Mouse (Mus musculus) forebrain, embryonic 16.5 days (tissue): ENCODE data around the gene Ptprn2. TPM values are rescaled to one million over a fixed set of nuclear protein-coding genes. Genes with fewer than 3 reads are reported as not detected.

ENCODE experiments used
- ATAC-seq: fragments of 200-750 bp; cut with Nextera tagmentation; 2 replicates; pipeline ENCODE4 v1.8.0; 2017; ENCODE audit warnings: mild to moderate bottlenecking, moderate library complexity
- H3K27ac ChIP-seq: fragments of 300-500 bp; sonication (generic); 2 replicates; pipeline ENCODE4 v1.5.1; 2014; ENCODE audit warnings: low read length, control low read depth
- H3K27me3 ChIP-seq: fragments of 300-500 bp; sonication (generic); replicated peaks from 2 replicates; pipeline ENCODE4 v1.6.1; 2014; ENCODE audit warnings: low read length; ENCODE audit not compliant: control insufficient read depth, insufficient read depth
- H3K36me3 ChIP-seq: fragments of 300-500 bp; sonication (generic); 2 replicates; pipeline ENCODE4 v1.6.1; 2014; ENCODE audit not compliant: control insufficient read depth, insufficient read depth
- H3K4me1 ChIP-seq: fragments of 300-500 bp; sonication (generic); replicated peaks from 2 replicates; pipeline ENCODE4 v1.6.1; 2014; ENCODE audit warnings: low read length; ENCODE audit not compliant: control insufficient read depth, insufficient read depth
- H3K4me2 ChIP-seq: fragments of 300-500 bp; sonication (generic); 2 replicates; pipeline ENCODE4 v1.6.1; 2014; ENCODE audit warnings: mild to moderate bottlenecking, low read length, control low read depth
- H3K4me3 ChIP-seq: fragments of 300-500 bp; sonication (generic); replicated peaks from 2 replicates; pipeline ENCODE4 v1.5.1; 2014; ENCODE audit warnings: mild to moderate bottlenecking, low read length, control low read depth
- H3K9ac ChIP-seq: fragments of 300-500 bp; sonication (generic); replicated peaks from 2 replicates; pipeline ENCODE4 v1.6.1; 2014; ENCODE audit warnings: low read depth, low read length, control low read depth
- H3K9me3 ChIP-seq: fragments of 300-500 bp; sonication (generic); 2 replicates; pipeline ENCODE4 v1.6.1; 2016; ENCODE audit warnings: low read length; ENCODE audit not compliant: control insufficient read depth
- WGBS: fragments of 180-500 bp; shearing (Covaris S2); extraction: QIAGEN DNeasy Blood & Tissue Kit; methylation state at CpG from one replicate; pipeline ENCODE4 v1.1.7; 2014; 5-methylcytosine and 5-hydroxymethylcytosine counted together
- polyA plus RNA-seq: library from polyadenylated mRNA; unstranded; fragments of >200 nt; fragmentation: Nextera tagmentation; extraction: Ambion mirVana; gene quantifications from 2 replicates; pipeline ENCODE4 v1.2.1, GENCODE M21; 2015

The Ptprn2 gene
- polyA plus RNA-seq, 1 experiment from 2014 or later: 11.5 TPM

DNA sequence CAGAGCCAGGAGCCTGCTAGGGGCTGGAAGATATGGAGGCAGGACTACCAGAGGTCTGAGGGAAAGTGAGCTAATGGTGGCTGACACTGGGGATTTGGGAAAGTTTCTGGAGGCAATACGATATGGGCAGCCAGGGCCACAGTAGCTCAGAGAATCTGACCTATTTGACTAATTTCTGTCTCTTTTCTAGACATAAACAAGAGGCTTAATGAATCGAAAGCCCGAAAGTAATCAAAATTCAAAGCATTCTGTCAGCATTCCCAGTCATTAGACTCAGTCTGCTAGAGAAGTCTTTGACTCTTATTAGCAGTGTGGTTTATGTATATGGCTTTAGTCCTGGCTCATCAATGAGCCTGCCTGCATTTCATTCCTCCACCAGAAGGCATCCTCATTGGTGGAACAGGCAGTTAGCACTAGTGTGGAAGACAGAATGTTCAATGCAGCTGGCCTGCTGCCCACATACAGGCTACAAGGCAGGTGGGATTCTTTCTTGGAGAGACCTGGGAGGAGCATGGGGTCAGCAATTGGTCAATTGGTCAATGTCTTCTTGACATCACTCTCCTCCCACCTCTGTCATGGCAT, 353.2 kb downstream of the Ptprn2 start:
- peaks cover 10% of the 10 kb centered on the region for H3K4me1 ChIP-seq
- no peak for ATAC-seq
- H3K27me3 ChIP-seq: no peaks in the 10 kb centered on the region
- no peak overlapping the region for H3K4me2 ChIP-seq
- no peak overlapping the region for H3K27ac ChIP-seq
- WGBS: 62% methylated on average over 3 of the region's 3 CpGs
- H3K9ac ChIP-seq: no peak overlapping the region
- no peaks in the 10 kb centered on the region for H3K36me3 ChIP-seq
- no peaks in the 10 kb centered on the region for H3K9me3 ChIP-seq
- H3K4me3 ChIP-seq: no peak overlapping the region

DNA sequence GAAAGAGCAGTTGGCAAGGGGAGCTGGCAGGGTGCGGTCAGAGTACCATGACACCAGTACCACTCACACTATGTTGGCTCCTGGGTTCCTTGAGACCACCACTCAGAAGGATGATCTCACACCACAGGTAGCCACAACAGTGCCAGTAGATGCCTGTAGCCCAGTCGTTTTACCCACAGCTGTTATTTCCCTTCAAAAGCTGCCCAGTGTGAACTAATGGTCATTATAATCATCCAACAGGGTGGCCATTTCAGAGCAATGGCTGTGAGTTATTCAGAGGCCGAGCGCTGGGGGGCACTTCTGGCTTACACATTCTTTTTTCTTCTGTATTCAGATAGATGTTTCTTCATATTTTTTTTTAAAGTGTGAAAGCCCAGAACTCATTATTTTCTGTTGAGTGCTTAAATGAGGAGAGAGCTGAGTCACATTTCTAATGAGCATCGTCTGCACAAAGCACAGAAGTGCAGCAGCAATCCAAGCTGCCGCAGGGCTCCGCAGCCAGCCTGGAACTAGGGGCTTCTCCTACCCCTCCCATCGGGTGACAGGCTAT, 357.3 kb downstream of the Ptprn2 start:
- peak overlapping the region; percentile 41 for H3K27ac ChIP-seq

DNA sequence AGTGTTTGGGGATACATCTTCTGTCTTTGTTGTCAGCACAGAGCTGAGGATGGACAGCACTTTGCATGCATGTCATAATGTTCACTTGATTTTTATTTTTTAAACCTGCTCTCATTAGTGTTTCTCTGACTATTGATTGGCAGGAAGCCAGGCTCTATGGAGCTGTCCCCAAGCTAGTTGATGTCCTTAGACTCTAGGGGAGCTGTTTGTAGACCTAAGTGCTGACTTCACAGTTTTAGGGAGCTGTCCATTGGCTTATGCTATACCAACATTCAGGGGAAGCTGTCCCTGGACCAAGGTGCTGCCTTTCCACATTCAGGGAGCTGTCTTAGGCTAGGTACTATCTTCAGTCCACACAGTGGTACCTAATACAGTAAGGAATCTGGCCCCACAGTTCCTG, 360.7 kb downstream of the Ptprn2 start:
- H3K27ac ChIP-seq: no peak overlapping the region
- H3K9me3 ChIP-seq: no peaks in the 10 kb centered on the region
- no peak overlapping the region for H3K4me3 ChIP-seq
- no peaks in the 10 kb centered on the region for H3K27me3 ChIP-seq
- H3K4me1 ChIP-seq: peaks cover 10% of the 10 kb centered on the region
- H3K4me2 ChIP-seq: no peak overlapping the region
- no peak for ATAC-seq
- no peaks in the 10 kb centered on the region for H3K36me3 ChIP-seq
- H3K9ac ChIP-seq: no peak overlapping the region

More for the DNA sequence above, 357.3 kb downstream of the Ptprn2 start:
- H3K27me3 ChIP-seq: no peaks in the 10 kb centered on the region
- H3K36me3 ChIP-seq: no peaks in the 10 kb centered on the region
- peaks cover 10% of the 10 kb centered on the region for H3K4me1 ChIP-seq
- WGBS: 14% methylated on average over 8 of the region's 8 CpGs
- no peak overlapping the region for H3K4me3 ChIP-seq
- peak; percentile 92 for ATAC-seq
- H3K9ac ChIP-seq: no peak overlapping the region
- H3K4me2 ChIP-seq: no peak overlapping the region
- H3K9me3 ChIP-seq: no peaks in the 10 kb centered on the region

DNA sequence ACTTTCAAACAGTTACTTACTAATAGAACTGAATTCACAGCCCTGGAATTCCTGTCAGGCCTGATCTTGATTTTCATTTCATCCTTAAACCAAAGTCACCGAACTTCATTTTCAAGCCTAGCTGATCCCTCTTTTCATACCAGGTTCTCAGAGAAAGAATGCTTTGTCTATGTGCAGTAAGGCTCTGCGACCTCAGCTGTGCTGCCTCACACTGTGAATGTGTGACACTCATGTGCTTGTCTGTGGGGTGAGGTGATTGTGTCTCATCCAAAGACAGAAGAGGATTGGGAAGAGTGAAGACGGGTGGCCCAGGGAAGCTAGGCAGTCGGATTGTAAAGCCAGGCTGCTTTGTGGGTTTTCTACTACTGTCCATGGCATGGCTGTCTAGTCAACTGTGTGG, 361.5 kb downstream of the Ptprn2 start:
- Histone ChIP-seq H3K36me3 (no peaks in the 10 kb centered on the region), H3K4me1 (peaks cover 10% of the 10 kb centered on the region), H3K27ac (no peak overlapping the region), H3K4me3 (no peak overlapping the region), H3K4me2 (no peak overlapping the region), H3K27me3 (no peaks in the 10 kb centered on the region), H3K9ac (no peak overlapping the region), H3K9me3 (no peaks in the 10 kb centered on the region)
- no peak for ATAC-seq
- 37% methylated on average over 4 of the region's 4 CpGs for WGBS

DNA sequence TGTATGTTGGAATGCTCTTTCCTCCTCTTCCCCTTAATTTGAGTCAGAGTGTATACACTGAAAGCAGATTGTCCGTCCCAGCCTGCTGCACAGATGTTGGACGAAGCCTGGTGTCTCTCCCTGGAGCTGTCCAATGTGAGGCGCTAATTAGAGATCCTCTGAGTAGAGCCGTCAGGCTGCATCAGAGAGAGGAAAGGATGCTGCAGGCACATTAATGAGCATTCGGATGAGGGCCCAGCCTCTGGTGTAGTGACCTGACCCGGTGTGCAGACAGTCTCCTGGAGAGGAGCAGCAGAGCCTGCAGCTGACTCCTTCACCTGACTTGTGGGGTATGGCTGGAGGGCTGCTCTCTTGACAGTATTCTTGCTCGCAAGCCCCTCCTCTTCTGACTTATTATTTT, 370.8 kb downstream of the Ptprn2 start:
- H3K27me3 ChIP-seq: no peaks in the 10 kb centered on the region
- H3K36me3 ChIP-seq: no peaks in the 10 kb centered on the region
- no peak overlapping the region for H3K4me2 ChIP-seq
- no peak for ATAC-seq
- H3K4me3 ChIP-seq: no peak overlapping the region
- H3K9me3 ChIP-seq: no peaks in the 10 kb centered on the region
- 35% methylated on average over 7 of the region's 7 CpGs for WGBS
- H3K4me1 ChIP-seq: no peaks in the 10 kb centered on the region
- H3K27ac ChIP-seq: no peak overlapping the region
- no peak overlapping the region for H3K9ac ChIP-seq

DNA sequence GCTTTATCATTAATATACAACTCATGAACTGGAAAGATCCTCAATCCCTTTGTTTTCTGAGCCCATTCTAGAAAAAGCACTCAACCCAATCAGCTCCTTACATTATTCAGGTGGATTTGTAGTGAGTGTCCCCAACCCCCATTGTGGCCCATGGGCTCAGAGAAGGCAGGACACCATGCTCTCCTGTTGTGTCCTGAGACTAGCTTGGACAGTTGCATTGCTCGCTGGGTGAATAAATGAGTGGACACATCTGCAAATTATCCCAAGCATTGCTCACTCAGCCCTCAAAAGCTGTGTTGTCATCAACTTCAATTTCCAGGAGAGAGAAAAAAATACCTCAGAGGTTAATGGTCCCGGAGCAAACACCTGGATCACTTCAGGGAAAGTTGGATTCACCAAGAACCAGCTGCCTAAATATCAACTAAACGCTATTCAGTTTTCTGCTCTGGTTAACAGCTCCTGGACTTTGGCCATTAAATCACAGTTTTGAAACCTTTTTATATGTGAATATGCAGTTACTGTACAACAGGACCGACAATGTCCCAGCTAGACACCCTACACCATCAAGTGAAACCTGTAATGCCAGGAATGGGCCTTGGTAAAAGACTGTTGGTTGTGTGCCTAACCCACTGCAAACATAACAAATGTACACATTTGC, 376.0 kb downstream of the Ptprn2 start:
- Histone ChIP-seq H3K9me3 (no peaks in the 10 kb centered on the region), H3K27ac (no peak overlapping the region), H3K4me3 (no peak overlapping the region), H3K27me3 (no peaks in the 10 kb centered on the region), H3K4me1 (no peaks in the 10 kb centered on the region), H3K36me3 (no peaks in the 10 kb centered on the region), H3K9ac (no peak overlapping the region), H3K4me2 (no peak overlapping the region)
- ATAC-seq: no peak
- 91% methylated on average over 4 of the region's 4 CpGs for WGBS

DNA sequence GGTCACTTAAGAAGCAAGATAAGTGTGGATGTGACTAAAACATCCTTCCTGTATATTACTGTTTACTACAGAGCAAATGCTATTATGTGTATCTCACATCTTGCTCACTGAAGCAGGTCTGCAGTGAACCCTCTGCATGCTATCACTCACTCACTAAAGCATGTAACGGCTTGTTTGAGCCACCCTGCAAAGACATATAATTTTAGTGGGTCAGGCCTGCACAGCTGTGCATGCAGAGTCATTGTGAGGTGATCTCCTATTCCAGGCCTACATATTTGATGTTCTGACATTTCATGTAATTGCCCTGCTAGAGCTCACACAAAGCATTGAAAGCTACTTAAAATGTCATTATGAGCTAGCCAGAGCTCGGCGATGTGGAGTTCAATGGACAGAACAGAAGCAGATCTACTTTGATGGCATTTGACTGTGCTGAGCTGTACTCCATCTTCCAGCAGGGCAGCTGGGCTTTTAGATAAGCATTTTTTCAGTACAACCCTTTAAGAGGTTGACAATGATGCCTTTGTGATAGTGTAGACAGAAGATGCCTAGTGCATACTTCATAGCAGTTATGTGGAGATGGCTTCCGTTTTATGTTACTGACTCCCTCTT, 377.9 kb downstream of the Ptprn2 start:
- no peak overlapping the region for H3K27ac ChIP-seq
- 59% methylated on average over 4 of the region's 4 CpGs for WGBS
- H3K4me2 ChIP-seq: no peak overlapping the region
- no peaks in the 10 kb centered on the region for H3K9me3 ChIP-seq
- no peaks in the 10 kb centered on the region for H3K36me3 ChIP-seq
- no peaks in the 10 kb centered on the region for H3K27me3 ChIP-seq
- H3K4me1 ChIP-seq: no peaks in the 10 kb centered on the region
- no peak overlapping the region for H3K9ac ChIP-seq
- no peak for ATAC-seq
- no peak overlapping the region for H3K4me3 ChIP-seq

DNA sequence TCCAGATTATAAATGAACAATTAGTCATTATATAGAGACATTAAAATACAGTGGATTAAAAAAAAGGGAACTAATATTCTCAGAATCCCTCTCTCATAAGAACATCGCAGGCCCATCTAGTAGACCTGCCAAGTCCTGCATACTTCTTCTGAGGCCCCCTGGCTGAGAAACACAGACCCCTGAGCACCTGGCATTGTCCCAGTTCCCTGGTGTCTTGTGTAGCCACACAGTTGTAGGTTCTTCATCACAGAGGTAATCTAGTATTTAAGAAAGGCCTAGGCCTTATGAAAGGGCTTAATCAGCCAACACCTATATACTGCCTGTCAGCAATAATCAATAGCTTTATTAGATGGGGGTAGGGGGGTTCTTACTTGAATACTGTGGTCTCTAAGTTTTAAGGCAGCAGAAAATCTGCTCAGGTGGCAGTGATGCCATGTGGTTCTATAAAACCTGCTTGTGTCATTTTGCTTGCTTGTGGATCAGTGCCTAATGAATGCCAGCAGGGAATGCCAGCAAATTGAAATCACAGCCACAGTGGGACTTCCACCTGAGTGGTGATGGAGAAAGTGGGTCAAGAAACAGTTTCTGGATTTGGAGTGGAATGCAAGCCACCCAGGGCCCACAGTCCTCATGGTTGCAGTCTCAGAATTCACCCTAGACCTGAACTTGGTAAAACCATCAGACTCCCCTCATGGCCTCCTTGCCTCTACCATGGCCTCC, 388.5 kb downstream of the Ptprn2 start:
- no peaks in the 10 kb centered on the region for H3K36me3 ChIP-seq
- no peak overlapping the region for H3K27ac ChIP-seq
- no peak overlapping the region for H3K9ac ChIP-seq
- no peaks in the 10 kb centered on the region for H3K27me3 ChIP-seq
- WGBS: 100% methylated on average over 1 of the region's 1 CpGs
- H3K9me3 ChIP-seq: no peaks in the 10 kb centered on the region
- no peak overlapping the region for H3K4me2 ChIP-seq
- ATAC-seq: no peak
- no peaks in the 10 kb centered on the region for H3K4me1 ChIP-seq
- H3K4me3 ChIP-seq: no peak overlapping the region
